Mouse (Mus musculus): ENCODE data around the gene Ugt3a2. TPM values are rescaled to one million over a fixed set of nuclear protein-coding genes. Genes with fewer than 3 reads are reported as not detected.

Gene Ugt3a2
- not detected in 2 replicates for polyA plus RNA-seq (2015; fragmentation: Nextera tagmentation; extraction: Ambion mirVana)

- no peaks in the 10 kb centered on the region for H3K27me3 ChIP-seq (replicated peaks; ENCODE audit: control insufficient read depth, insufficient read depth, low read length)
- no peaks in the 10 kb centered on the region for H3K36me3 ChIP-seq (ENCODE audit: control insufficient read depth, insufficient read depth, low read length)
- 88% methylated on average over 4 of the region's 4 CpGs for WGBS
- no peak within 1 kb of the TSS for H3K4me3 ChIP-seq (ENCODE audit: low read length)
- H3K4me1 ChIP-seq (ENCODE audit: control insufficient read depth, insufficient read depth, low read depth, low read length) = no peaks in the 10 kb centered on the region
- no peak within 1 kb of the TSS for H3K9ac ChIP-seq (ENCODE audit: low read depth, low read length)
- ATAC-seq = no peak
- H3K4me2 ChIP-seq (ENCODE audit: low read length) = no peak within 1 kb of the TSS
- H3K27ac ChIP-seq (ENCODE audit: low read depth, low read length) = no peak within 1 kb of the TSS
- no peaks in the 10 kb centered on the region for H3K9me3 ChIP-seq (ENCODE audit: control insufficient read depth, low read length)
These were observed at the start of gene Ugt3a2 for GRCm38 (mm10) chr15:9335341-9335740. Gene Ugt3a2 (plus strand): TSS chr15:9335550.

DNA sequence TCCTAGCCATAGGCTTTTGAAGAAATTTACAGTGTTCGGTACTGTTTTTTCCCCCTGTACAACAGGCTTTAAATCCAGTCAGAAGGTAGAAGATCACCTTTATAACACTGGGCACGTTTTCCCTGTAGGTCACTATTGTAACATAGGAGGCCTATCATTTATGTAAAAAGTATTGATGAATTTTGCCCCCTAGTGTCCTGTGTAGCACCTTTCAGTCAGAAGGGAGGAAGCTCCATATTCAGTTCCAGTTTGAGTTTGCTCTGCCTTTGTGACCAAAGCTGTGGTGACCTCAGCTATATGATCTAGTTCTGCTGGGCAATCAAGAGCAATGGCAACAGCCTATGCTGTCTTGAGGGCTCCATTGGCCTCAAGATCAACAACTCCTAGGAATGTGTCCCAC is 45.7 kb upstream of the Ugt3a2 start:
- H3K4me1 ChIP-seq (ENCODE audit: control insufficient read depth, insufficient read depth, low read depth, low read length) = no peaks in the 10 kb centered on the region
- H3K27ac ChIP-seq (ENCODE audit: low read depth, low read length) = no peak overlapping the region
- 65% methylated on average over 2 of the region's 2 CpGs for WGBS
- no peaks in the 10 kb centered on the region for H3K9me3 ChIP-seq (ENCODE audit: control insufficient read depth, low read length)
- no peaks in the 10 kb centered on the region for H3K27me3 ChIP-seq (replicated peaks; ENCODE audit: control insufficient read depth, insufficient read depth, low read length)
- no peak overlapping the region for H3K9ac ChIP-seq (ENCODE audit: low read depth, low read length)
- no peaks in the 10 kb centered on the region for H3K36me3 ChIP-seq (ENCODE audit: control insufficient read depth, insufficient read depth, low read length)
- no peak overlapping the region for H3K4me3 ChIP-seq (ENCODE audit: low read length)
- no peak for ATAC-seq
- H3K4me2 ChIP-seq (ENCODE audit: low read length) = no peak overlapping the region

DNA sequence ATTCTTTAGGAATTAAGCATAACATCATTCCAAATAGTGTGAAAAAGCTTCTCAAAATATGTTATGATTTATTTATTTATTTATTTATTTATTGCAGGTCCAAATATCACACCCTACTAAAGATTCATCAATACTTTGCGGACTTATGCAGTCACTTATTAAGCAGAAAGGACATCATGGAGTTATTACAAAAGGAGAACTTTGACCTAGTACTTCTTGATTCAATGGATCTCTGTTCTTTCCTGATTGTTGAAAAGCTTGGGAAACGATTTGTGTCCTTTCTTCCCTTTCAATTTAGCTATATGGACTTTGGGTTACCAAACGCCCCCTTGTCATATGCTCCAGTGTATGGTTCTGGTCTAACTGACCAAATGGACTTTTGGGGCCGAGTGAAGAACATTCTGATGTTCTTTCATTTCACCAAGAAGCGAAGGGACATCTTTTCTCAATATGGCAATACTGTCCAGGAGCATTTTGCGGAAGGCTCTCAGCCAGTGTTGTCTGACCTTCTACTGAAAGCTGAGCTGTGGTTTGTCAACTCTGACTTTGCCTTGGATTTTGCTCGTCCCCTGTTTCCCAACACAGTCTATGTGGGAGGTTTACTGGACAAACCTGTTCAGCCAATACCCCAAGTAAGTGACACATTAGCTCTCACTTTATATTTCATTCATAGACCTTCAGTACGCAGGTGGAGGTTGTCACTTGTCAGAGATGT is 29.2 kb upstream of the Ugt3a2 start:
- Histone ChIP-seq H3K9ac (ENCODE audit: low read depth, low read length) (no peak overlapping the region), H3K36me3 (ENCODE audit: control insufficient read depth, insufficient read depth, low read length) (no peaks in the 10 kb centered on the region), H3K27ac (ENCODE audit: low read depth, low read length) (no peak overlapping the region), H3K9me3 (ENCODE audit: control insufficient read depth, low read length) (no peaks in the 10 kb centered on the region; the same call in 1 of the 2 replicates), H3K4me3 (ENCODE audit: low read length) (no peak overlapping the region), H3K4me2 (ENCODE audit: low read length) (no peak overlapping the region), H3K27me3 (replicated peaks; ENCODE audit: control insufficient read depth, insufficient read depth, low read length) (no peaks in the 10 kb centered on the region), H3K4me1 (ENCODE audit: control insufficient read depth, insufficient read depth, low read depth, low read length) (no peaks in the 10 kb centered on the region)
- 84% methylated on average over 8 of the region's 8 CpGs for WGBS
- ATAC-seq = 0 out of 2 replicates have a peak, but pooled peaks have one; percentile 6

GRCm38 (mm10) chr15:9334596-9334995 is 754 bp upstream of the Ugt3a2 start:
- no peaks in the 10 kb centered on the region for H3K4me1 ChIP-seq (ENCODE audit: control insufficient read depth, insufficient read depth, low read depth, low read length)
- no peaks in the 10 kb centered on the region for H3K36me3 ChIP-seq (ENCODE audit: control insufficient read depth, insufficient read depth, low read length)
- no peak overlapping the region for H3K4me2 ChIP-seq (ENCODE audit: low read length)
- no peak overlapping the region for H3K27ac ChIP-seq (ENCODE audit: low read depth, low read length)
- no peaks in the 10 kb centered on the region for H3K27me3 ChIP-seq (replicated peaks; ENCODE audit: control insufficient read depth, insufficient read depth, low read length)
- no peak overlapping the region for H3K9ac ChIP-seq (ENCODE audit: low read depth, low read length)
- no peak overlapping the region for H3K4me3 ChIP-seq (ENCODE audit: low read length)
- 79% methylated on average over 2 of the region's 2 CpGs for WGBS
- H3K9me3 ChIP-seq (ENCODE audit: control insufficient read depth, low read length) = no peaks in the 10 kb centered on the region
- no peak for ATAC-seq

DNA sequence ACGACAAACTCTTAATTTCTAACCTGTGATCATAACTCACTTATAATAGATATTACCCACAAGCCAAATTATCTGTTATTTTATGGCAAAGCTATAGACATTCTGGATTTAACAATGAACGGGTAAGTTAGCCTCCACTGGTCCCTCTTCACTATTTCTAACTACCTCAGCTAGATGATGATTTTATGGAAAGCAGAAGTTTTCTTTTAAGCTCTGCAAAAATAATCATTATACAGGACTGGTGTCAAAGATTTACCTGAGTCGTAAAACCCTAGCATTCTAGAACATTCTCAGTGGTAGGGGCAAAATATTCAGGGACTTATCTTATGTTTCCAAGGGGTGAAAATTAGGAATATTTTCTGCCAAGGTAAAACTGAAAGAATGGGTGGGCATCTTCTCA is 1.3 kb downstream of the Ugt3a2 start:
- Histone ChIP-seq H3K4me3 (ENCODE audit: low read length) (no peak overlapping the region), H3K9ac (ENCODE audit: low read depth, low read length) (no peak overlapping the region), H3K4me2 (ENCODE audit: low read length) (no peak overlapping the region), H3K27ac (ENCODE audit: low read depth, low read length) (no peak overlapping the region), H3K27me3 (replicated peaks; ENCODE audit: control insufficient read depth, insufficient read depth, low read length) (no peaks in the 10 kb centered on the region), H3K4me1 (ENCODE audit: control insufficient read depth, insufficient read depth, low read depth, low read length) (no peaks in the 10 kb centered on the region), H3K36me3 (ENCODE audit: control insufficient read depth, insufficient read depth, low read length) (no peaks in the 10 kb centered on the region), H3K9me3 (ENCODE audit: control insufficient read depth, low read length) (no peaks in the 10 kb centered on the region)
- WGBS = 87% methylated on average over 3 of the region's 3 CpGs
- no peak for ATAC-seq

DNA sequence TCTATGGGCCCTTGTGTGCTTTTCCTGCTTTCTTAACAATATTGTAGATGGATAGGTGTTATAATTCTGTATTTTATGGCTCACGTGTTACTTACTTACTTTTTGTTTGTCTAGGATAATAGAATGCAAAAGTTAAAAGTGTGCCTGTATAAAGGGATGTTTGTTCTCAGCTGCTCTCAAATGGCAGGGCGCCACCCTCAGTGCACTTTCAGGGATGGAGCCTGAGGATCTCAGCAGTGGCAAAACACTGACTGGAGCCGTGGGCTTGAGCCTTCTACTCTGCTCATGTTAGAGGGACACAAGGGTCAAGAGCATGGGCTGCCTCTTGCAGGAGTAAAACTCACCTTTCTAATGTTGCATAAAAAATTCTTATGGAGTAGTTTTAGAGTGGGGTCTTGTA is 1.7 kb downstream of the Ugt3a2 start:
- Histone ChIP-seq H3K27ac (ENCODE audit: low read depth, low read length) (no peak overlapping the region), H3K9me3 (ENCODE audit: control insufficient read depth, low read length) (no peaks in the 10 kb centered on the region), H3K4me2 (ENCODE audit: low read length) (no peak overlapping the region), H3K4me3 (ENCODE audit: low read length) (no peak overlapping the region), H3K36me3 (ENCODE audit: control insufficient read depth, insufficient read depth, low read length) (no peaks in the 10 kb centered on the region), H3K27me3 (replicated peaks; ENCODE audit: control insufficient read depth, insufficient read depth, low read length) (no peaks in the 10 kb centered on the region), H3K4me1 (ENCODE audit: control insufficient read depth, insufficient read depth, low read depth, low read length) (no peaks in the 10 kb centered on the region), H3K9ac (ENCODE audit: low read depth, low read length) (no peak overlapping the region)
- 73% methylated on average over 3 of the region's 3 CpGs for WGBS
- ATAC-seq = no peak

GRCm38 (mm10) chr15:9348739-9349138 is 13.4 kb downstream of the Ugt3a2 start:
- ATAC-seq = no peak
- Histone ChIP-seq H3K27ac (ENCODE audit: low read depth, low read length) (no peak overlapping the region), H3K9ac (ENCODE audit: low read depth, low read length) (no peak overlapping the region), H3K4me2 (ENCODE audit: low read length) (no peak overlapping the region), H3K4me1 (ENCODE audit: control insufficient read depth, insufficient read depth, low read depth, low read length) (no peaks in the 10 kb centered on the region), H3K4me3 (ENCODE audit: low read length) (no peak overlapping the region), H3K27me3 (replicated peaks; ENCODE audit: control insufficient read depth, insufficient read depth, low read length) (no peaks in the 10 kb centered on the region), H3K36me3 (ENCODE audit: control insufficient read depth, insufficient read depth, low read length) (no peaks in the 10 kb centered on the region), H3K9me3 (ENCODE audit: control insufficient read depth, low read length) (no peaks in the 10 kb centered on the region)
- 73% methylated on average over 3 of the region's 3 CpGs for WGBS

- Histone ChIP-seq H3K36me3 (ENCODE audit: control insufficient read depth, insufficient read depth, low read length) (no peaks in the 10 kb centered on the region), H3K9ac (ENCODE audit: low read depth, low read length) (no peak overlapping the region), H3K4me1 (ENCODE audit: control insufficient read depth, insufficient read depth, low read depth, low read length) (no peaks in the 10 kb centered on the region), H3K4me2 (ENCODE audit: low read length) (no peak overlapping the region), H3K4me3 (ENCODE audit: low read length) (no peak overlapping the region), H3K27ac (ENCODE audit: low read depth, low read length) (no peak overlapping the region), H3K9me3 (ENCODE audit: control insufficient read depth, low read length) (no peaks in the 10 kb centered on the region), H3K27me3 (replicated peaks; ENCODE audit: control insufficient read depth, insufficient read depth, low read length) (no peaks in the 10 kb centered on the region)
- ATAC-seq = no peak
- WGBS = 73% methylated on average over 2 of the region's 2 CpGs
These were observed 27.5 kb downstream of the Ugt3a2 start for GRCm38 (mm10) chr15:9362801-9363200.

DNA sequence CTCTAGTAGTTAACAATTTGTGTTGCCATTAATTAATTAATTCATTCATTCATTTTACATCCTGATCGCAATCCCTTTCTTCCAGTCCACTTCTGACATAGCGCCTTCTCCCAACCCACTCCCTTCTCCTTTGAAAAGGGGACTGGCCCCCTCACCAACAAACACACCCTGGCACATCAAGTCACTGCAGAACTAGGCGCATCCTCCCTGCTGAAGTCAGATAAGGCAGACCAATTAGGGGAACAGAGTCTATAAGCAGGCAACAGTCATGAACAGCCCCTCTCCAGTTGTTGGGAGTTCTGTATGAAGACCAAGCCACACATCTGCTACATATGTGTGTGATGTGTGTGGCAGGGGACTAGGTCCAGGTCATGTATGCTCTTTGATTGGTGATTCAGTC is 33.4 kb downstream of the Ugt3a2 start:
- Histone ChIP-seq H3K27ac (ENCODE audit: low read depth, low read length) (no peak overlapping the region), H3K9ac (ENCODE audit: low read depth, low read length) (no peak overlapping the region), H3K4me3 (ENCODE audit: low read length) (no peak overlapping the region), H3K27me3 (replicated peaks; ENCODE audit: control insufficient read depth, insufficient read depth, low read length) (no peaks in the 10 kb centered on the region), H3K9me3 (ENCODE audit: control insufficient read depth, low read length) (no peaks in the 10 kb centered on the region), H3K36me3 (ENCODE audit: control insufficient read depth, insufficient read depth, low read length) (no peaks in the 10 kb centered on the region), H3K4me2 (ENCODE audit: low read length) (no peak overlapping the region), H3K4me1 (ENCODE audit: control insufficient read depth, insufficient read depth, low read depth, low read length) (no peaks in the 10 kb centered on the region)
- 89% methylated on average over 3 of the region's 3 CpGs for WGBS
- ATAC-seq = no peak

Measured in hindbrain, embryonic 16.5 days (tissue).